Mouse (Mus musculus) c-Kit-positive CD71-positive TER-119-negative erythroid progenitor cells, embryonic 14.5 days (primary cell): Measurements from ENCODE around the gene Tsnaxip1.

ENCODE experiments used
- DNase-seq: peaks from one replicate; pipeline ENCODE4 v3.0.0-alpha.2; 2013; ENCODE audit warnings: low read depth

The Tsnaxip1 gene

DNA sequence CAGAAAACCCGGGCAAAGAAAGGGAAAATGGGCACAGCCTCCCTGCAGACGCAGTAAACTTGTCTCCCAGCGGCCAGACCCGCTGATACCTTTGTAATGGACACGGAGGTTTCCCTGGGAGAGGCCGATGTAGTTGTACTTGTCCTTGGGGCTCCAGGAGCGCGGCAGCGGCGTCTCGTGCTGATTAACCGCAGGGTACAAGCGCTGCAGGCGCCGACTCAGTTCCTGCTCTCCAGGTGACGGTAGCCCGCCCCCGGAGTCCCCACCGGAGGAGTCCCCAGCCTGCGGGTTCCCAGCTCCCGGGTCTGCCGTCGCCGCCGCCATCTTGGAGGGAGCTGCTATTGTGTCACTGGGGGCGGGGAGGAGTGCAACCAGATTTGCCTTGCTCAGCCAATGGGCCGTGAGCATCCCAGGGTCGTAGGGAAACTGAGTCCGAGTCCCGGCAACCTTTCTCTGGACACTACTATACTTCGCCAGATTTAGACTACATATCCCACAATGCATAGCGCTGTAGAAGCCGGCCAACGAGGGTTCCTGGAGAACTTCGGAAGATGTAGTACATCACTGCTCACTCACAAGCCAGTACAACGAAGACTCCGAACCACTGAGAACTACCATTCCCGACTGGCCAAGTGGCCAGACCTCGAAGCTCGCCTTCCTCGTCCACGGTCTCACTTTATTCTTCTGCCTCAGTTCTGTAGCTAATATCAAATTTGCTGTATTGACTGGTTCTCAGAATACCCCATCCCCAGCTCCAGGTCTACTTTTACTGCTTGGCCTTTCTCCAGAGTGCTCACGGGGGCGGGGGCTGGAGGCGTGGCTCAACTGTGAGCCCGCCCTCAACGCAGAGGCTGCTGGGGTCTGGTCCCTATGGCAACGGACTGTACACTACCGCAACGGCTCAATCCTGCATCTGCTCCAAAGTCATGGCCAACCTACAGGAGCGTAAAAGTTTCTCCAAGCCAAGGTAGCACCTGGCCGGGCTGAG lies at the start of gene Tsnaxip1, which contains the start of gene Ranbp10:
TSS of gene Tsnaxip1 (plus strand) at position 871 of the 988 bp plus-strand sequence.
TSS of gene Ranbp10 (minus strand) at position 490 of the 988 bp plus-strand sequence.
- peak; percentile 98 for DNase-seq

DNA sequence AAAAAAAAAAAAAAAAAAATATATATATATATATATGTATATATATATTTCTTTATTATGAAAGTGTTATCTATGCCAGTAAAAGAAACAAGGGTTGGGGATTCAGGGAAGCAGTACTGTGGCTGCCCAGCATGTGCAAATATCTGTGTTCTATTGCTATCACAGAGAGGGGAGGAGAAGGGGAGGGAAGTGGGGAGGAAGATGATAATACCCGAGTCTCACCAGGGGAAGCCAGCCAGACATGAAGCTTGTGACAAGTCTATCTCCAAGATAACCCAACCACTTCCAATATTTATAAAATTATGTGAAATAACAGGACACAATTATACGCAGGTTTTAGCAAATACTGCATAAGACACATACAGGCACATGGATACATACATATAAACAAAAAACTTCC lies 49.7 kb upstream of the Tsnaxip1 start:
- DNase-seq: no peak

DNA sequence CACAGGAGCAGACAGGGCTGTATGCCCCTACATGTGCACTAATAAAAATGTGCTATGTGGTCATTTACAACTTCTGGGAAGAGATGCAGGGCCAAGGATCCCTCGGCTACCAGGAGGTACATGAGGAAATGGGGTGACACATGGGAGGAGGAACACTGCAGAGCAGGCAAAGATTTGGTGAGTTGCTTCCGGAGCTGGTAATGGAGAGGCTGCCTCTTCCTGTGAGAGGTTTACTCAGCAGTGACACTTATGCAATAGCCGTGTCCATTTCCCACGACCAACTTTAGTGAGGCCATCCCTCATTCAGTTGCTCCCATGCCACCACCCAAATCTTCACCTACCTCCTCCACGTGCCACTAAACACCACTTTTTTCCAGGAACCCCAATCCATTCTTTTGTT lies 47.2 kb upstream of the Tsnaxip1 start:
- no peak for DNase-seq

DNA sequence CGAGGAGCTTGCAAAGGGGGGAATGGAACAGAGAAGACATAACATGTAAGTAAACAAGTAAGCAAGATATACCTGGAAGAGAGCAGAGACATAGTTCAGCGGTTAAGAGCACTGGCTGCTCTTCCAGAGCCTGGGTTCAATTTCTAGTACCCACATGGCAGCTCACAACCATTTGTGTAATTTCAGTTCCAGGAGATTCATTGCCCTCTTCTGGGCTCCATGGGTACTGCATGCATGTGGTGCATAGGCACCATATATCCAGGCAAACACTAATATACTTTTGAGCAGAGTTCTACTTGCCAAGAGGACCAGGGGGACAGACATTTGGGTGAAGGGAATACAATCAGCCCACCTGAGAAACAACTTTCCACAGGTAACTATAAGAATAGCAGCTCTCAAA lies 39.3 kb upstream of the Tsnaxip1 start:
- peak; percentile 65 for DNase-seq

DNA sequence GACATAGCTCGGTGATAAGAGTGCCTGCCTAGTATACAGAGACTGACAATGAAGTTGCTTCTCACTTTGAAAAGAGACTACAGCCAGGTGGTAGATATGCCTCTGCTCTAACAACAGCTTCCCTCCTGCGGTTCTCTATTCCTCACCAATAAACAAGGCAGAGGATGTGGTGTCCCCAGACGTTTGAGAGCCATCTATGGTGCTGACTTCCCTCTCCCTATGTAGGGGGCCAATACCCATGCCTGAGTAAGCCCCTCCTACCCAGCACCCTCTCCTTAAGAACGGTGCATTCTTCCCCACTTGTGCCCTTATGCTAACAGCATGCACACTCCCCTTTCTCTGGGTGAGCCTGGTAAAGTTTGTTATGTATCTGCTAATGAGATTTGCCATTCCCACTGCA lies 38.6 kb upstream of the Tsnaxip1 start:
- DNase-seq: no peak

DNA sequence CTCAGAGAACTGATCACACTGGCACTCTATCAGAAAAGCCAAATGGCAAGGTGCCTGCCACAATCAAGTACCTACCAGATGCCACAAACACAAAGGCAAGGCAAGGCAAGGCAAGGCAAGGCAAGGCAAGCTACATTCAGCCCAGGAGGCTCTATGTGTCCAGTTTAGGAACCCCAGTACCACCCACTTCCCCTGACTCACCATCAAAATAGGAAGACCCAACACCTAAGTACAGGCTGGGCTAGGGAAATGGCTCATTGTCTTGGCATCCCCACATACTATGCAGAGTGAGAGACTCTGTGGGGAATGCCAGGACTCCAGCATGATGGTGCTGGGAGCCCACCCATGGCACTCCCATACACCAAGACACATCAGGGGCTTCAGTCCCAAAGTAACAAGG lies 37.9 kb upstream of the Tsnaxip1 start:
- no peak for DNase-seq

DNA sequence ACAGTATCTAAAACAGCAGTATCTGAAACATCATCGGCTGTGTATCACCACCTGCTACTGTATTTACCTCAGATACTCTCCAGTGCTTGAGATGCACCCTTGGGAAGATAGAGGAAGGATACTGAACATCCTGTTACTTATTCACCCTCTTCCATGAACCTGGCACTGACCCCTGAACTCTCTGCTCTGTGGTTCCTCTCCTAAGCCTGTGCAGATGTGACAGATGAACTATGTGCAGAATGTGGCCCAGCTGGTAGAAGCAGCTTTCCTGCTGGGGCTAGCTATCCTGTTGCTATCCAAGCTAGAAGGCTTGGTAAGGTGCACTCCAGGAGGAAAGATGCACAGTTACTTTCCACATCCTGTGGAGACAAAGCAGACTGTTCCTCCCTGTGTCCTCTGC lies 34.2 kb upstream of the Tsnaxip1 start:
- no peak for DNase-seq

DNA sequence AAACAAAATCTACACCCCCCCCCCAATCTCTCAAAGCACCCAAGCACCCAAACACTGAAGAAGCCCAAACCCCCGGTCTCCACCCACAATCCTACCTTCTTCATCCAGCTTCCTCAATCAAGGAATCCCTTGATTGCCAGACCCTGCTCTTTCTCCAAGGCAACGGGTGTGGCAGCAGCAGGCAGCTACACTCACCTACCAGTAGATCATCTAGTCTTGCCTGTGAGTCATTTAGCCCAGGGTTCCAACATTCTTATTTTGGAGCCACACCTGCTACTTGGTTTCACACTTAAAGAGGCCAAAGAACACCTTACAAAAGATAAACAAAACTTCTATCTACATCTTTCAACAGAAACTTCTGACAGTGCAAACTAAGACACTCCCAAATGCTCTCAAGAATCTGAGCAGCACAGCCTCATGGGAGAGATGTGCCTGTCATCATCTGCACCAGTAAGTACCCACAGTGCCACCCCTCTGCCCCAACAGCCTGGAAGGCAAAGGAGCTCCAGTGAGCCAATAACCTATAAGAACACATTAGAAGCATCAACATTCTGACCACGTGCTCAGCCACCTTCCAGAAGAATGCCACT lies 33.4 kb upstream of the Tsnaxip1 start:
- no peak for DNase-seq

DNA sequence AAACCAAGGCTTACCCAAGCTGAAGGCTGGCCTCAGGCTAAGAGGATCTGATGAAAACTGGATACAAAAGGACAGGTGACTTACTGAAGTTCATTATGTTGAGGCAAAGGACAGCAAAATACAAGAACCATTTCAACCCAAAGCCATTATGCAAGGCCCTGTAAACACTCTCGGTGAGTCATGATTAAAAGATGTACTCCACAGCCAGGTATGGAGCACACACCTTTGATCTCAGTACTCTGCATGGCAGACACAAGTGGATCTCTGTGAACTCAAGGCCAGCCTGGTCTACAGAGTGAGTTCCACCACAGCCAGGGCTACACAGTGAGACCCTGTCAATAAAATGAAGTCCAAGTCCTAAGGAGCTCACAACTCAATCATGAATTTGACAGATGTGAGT lies 31.7 kb upstream of the Tsnaxip1 start:
- DNase-seq: no peak

DNA sequence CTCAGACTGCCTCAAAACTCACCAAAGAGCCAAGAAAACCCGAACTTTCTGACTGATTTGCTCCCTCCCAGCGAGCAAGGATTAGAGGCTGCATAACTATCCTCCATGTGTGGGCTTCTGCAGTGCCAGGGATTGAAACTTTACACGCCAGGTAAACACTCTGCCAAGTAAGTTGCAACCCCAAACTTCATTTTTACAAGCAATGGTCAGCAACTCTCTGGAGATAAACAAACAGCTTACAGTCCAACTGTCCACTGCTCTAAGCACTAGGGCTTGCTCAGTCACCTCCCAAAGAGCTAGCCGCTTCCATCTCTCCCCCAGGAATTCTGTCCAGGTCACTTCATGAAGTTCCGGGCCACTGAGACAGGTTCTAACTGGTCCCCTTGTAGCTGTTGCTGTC lies 29.1 kb upstream of the Tsnaxip1 start:
- no peak for DNase-seq

DNA sequence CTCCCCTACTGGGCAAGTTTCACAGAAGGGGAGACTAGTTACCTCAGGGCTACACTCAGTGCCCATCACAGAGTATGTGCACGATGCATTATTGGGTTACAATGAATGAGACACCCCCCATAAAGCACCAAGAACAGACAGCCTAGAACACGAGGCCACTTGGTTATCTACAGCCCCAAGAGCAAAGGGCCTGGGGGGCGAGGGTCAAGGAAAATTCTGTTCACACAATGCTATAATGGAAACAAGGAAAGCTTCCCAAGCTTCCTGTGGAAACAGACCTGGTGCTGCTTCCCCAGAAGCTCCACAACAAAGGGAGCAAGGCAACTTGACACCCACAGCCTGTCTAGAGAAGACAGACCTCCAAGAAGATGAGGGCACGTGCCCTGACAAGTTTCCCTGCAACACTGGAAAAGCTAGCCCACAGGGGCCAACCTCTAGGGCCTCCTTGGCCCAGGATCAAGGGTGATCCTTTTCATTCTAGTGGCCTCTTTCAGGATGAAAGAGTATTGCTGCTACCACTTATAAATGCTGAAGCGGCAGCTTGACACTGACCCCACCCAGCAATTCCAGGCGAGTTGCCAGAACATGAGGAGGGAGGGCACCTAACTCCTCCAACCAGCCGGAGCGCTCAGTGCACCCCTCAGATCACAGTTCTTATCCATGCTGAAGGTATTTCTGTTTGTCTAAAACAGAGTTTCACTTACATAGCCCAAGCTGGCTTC lies 28.3 kb upstream of the Tsnaxip1 start:
- peak; percentile 75 for DNase-seq

DNA sequence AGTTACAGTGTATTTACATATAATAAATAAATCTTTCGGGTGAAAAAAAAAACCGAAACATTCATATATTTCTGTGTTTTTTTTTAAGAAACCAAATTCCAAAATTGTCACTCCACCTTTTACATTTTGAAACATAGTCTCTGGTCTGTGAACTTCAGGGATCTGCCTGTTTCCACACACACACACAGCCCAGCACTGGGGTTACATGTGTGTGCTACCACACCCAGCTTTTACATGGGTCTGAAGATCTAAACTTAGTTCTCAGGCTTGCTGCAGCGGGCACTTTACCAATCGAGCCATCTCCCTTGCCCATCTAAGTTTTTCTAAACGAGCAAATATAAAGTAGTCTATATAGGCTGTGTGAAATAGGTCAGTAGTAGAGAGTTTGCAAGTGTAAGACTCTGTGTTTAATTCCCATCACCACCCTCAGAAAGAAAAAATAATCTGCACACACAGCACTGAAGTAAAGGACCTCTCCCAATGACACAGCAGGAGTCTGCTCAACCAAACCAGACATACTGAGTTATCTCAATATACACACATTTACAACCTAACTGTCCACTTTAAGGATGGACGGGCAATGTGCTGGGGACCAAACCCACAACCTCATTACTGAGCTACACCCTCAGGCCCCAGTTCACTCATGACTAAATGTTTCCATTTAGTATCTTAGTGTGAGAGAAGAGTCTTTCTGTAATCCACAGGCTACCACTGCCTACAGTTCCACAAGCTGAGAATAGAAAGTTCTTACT lies 26.2 kb upstream of the Tsnaxip1 start:
- DNase-seq: peak; percentile 65

DNA sequence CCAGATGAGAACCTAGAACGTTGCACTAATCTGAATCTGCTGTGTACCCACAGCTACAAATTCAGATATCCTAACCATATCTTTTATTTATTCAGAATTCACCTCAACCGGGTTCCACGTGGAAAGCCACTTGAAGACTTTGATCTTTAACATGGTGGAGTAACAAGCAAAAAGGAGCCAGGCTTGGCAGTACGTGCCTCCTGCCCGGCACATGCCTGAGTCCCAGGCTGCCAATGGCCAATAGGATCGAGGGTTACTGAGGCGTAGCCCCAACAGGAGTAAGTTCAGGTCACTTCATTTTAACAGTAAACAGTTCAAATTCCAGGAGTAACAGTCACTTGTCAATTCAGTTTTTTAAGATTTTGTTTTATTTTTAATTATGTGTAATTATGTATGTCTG lies 22.7 kb upstream of the Tsnaxip1 start:
- DNase-seq: no peak

DNA sequence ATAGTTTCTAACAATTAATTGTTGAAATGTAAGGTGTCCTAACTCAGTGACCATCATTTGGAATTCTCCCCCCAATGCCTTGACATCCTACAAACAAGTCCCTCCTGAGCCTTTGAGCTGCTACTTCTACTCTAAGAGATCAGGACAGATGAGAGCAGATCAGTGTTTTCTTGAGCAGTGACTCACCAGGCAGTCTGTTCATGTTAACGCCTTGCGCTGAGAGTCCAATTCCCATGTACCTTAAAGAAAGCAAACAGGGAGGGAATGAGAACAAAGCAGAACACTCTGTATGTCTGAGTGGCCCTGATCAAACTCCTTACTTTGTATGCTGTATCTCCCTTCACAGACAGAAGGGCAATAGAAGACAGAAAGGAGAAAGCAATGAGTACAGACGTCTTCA lies 22.2 kb upstream of the Tsnaxip1 start:
- DNase-seq: no peak

DNA sequence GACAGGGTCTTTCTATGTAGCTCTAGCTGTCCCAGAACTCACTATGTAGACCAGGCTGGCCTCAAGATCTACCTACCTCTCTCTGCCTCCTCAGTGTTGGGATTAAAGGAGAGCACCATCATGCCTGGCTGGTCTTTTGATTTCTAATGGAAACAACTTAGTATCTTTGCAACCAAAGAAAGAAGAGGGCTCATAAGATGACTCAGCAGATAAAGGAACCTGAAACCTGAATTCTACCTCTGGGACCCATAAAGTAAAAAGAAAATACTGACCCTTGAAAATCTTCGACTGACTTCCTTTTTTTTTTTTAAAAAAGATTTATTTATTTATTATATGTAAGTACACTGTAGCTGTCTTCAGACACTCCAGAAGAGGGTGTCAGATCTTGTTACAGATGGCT lies 21.6 kb upstream of the Tsnaxip1 start:
- DNase-seq: no peak

DNA sequence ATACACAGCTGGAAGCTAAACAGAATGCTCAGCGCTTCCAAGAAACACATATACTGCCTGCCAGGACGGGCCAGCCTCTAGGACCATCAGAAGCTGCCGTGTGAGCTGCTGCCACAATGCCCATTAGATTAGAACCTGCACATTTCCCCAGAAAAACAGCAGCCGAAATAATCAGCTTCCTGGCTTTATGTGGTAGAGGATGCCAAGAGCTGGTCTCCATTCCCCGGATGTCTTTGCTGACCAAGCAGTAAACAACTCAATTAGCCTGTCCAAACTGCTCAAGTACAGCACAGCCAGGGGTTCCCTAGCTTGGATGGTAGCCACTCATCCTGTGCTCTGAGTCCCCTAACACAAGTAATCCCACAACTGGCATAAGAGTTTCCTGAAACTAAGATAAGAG lies 19.8 kb upstream of the Tsnaxip1 start:
- no peak for DNase-seq

DNA sequence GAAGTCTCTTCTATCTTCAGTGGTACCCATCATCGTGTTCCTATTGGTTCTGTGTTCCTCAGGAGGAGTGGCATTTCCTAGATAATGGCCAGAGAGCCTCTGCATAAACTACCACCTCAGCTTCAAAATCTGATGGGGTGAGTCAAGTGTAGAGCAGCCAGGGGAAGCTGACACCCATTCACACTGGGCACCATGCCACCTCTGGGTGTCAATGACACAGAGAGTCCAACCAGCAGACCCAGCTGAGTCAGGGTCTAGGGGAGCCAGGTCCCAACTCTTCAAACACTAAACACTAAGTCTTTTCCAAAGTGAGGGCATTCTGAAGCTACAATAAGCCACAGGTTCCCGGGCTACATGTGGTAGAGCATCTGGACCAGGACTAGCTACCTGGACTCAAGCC lies 19.1 kb upstream of the Tsnaxip1 start:
- no peak for DNase-seq

DNA sequence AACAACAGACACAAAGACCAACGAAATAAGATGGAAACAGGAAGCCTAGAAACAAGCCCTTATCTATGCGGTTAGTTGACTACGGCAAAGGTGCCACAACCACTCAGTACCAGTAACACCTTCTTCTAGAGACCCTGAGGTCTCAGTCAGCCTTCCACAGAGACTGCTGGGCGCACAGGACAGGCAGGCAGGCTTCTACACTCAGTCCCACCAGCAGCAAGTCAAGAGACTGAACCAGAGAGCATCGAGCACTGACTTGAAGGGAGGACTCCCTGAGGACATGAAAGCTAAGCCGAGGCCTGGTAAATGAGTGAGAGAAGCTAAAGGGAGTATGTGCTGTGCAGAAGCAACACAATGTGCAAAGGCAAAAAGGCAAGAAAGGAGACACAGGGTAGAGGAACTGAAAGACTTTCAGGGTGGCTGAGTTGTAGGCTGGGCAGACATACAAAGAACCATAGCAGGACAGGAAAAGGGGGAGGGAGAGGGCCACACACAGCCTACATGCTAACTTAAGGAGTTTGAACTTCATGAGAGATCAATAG lies 17.2 kb upstream of the Tsnaxip1 start:
- no peak for DNase-seq

DNA sequence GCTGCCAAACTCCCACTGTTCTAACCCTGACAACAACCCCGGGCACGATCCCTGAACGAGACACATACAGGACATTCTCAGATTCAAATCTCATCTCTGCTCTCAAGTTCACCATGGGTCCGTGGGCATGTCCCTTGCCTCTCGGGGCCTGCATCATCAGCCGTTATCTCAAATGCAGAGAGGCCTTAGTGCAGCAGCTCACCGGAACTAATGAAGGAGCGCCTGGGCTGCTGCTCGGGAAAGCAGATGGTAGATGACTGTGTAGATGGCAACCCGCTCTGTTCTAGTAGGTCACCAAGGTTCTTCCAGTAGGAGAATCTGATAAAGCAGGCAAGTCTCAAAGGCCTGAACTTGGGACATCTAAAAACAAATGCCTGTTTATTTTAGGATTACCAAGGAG lies 16.5 kb upstream of the Tsnaxip1 start:
- no peak for DNase-seq

DNA sequence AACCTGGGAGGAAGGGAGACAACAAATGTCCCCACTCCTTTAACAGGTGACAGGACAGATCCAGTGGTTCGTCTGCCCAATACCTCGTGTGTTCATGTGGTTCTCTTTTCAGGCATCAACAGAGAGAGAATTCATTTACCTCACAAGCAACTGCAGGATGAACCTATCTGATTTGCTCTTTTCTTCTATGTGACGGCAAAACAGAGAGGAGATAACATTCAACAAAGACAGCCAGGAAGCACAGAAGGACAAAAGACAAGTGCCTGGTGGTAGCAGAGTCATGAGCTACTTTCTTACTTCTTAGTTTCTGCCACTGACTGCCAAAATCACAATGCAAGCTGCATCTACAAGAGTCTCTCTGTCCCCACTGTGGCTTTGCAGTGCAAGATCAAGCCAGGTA lies 16.0 kb upstream of the Tsnaxip1 start:
- no peak for DNase-seq

DNA sequence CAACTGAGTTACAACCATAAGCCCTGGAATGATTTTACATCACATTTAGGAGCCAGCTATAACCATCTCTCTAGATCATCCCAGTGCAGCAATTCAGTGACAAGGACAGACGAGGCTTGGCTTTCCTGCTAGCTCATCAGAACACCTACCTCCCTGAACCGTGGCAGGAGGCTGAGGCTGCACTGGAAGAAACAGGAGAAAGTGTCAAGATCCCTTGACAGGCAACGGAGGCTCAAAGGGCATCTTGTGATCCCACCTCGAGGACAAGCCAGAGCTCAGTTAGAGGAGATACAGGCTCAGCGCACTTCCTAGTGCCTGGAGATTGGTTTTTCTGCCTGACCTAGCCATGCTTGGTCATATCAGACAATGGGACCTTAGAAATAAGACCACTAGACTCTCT lies 15.0 kb upstream of the Tsnaxip1 start:
- no peak for DNase-seq

DNA sequence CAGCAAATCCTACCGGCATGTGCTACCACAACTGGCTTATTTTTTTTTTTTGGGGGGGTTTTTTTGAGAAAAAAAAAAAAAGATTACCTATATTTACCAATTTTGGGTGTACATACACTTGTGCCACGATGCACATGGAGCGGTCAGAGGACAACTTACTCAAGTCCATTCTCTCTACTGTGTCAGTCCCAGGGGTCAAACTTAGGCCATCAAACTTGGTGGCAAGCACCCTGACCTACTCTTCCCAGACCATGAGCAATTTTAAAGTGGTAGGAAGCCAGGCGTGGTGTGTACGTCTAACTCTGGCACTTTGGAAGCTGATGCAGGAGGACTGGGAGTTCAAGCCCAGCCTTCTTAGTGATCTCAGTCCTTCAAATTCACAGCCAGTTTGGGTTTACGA lies 14.3 kb upstream of the Tsnaxip1 start:
- no peak for DNase-seq
